Mouse (Mus musculus): ENCODE results near the gene Tor1aip2.

DNA sequence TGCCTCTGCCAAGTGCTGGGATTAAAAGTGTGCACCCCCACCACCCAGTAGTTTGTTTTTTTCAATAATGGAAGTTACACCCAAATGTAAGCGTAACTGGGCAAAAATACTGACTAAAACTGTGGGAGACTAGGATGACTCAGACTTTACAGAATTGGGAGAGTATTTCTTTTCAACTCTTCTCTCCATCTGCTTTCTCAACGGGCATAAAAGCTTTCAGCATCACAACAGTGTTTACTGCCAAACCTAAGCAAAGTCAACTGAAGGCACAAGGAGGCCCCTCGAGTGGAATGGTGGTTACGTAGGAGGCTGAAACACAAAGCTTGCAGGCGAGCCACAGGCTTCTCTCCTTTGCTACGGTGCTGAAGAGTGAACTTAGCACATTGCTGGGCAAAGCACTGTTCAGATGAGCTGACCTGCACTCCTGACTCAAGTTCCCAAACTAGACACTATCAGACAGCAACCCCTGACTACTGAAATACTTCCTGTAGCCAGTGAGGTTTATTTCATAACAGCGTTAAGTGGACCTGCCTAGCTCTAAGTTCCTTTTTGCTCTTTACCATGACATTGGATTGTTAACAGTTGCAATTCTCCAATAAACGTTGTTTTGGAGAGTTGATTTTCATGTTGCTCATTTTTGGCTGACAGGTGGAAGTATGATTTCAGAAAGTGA is 10.2 kb upstream of the Tor1aip2 start:
- TF ChIP-seq GATA1 (IDR thresholded peaks at IDR 0.05; ENCODE audit: borderline replicate concordance, low read length) (no peak), FLI1 (IDR thresholded peaks at IDR 0.05; ENCODE audit: low read length) (no peak)
